30 mouse cellular contexts compared by ENCODE assay signal in genomic region chr8:125586587-125586986, GRCm38 (mm10).
"Had no signal": no experiment of that assay in that cellular context is flagged by ENCODE, and none has a peak within 500 bp of the region (broad histone marks: within the 10 kb centered on the region; RNA-seq: fewer than 3 reads in every experiment).

No protein-coding gene starts in this region.

- H3K27me3 ChIP-seq: limb, embryonic 15.5 days; liver, embryonic 12.5 days; liver, embryonic 13.5 days; liver, embryonic 15.5 days; lung, embryonic 15.5 days; midbrain, embryonic 13.5 days; midbrain, embryonic 15.5 days had no signal

- ATAC-seq: liver, embryonic 12.5 days; liver, postnatal 0 days; lung, postnatal 0 days; midbrain, embryonic 13.5 days; midbrain, embryonic 15.5 days; midbrain, embryonic 16.5 days had no signal

- DNase-seq: left cerebral cortex, postnatal 4 days; liver; liver, embryonic 13.5 days; liver, postnatal 0 days; lung, adult 18-20 months; lung, adult 2 months; lung, embryonic 14.5 days; lung, postnatal 10 days; lung, postnatal 14 days; lung, postnatal 36 days; lung, postnatal 4 days; midbrain, embryonic 14.5 days had no signal

- H3K9ac ChIP-seq: limb, embryonic 12.5 days; limb, embryonic 13.5 days; limb, embryonic 15.5 days; liver, embryonic 12.5 days; liver, embryonic 13.5 days; liver, embryonic 14.5 days; liver, embryonic 15.5 days; liver, postnatal 0 days; lung, embryonic 14.5 days; lung, embryonic 15.5 days; midbrain, embryonic 12.5 days; midbrain, embryonic 13.5 days; midbrain, embryonic 15.5 days had no signal

- H3K4me1 ChIP-seq: liver, embryonic 12.5 days; liver, embryonic 13.5 days; liver, embryonic 15.5 days; lung, embryonic 15.5 days had no signal

- H3K36me3 ChIP-seq: limb, embryonic 10.5 days; limb, embryonic 12.5 days; limb, embryonic 13.5 days; limb, embryonic 15.5 days; liver, embryonic 12.5 days; liver, embryonic 13.5 days; liver, embryonic 15.5 days; lung, embryonic 15.5 days; midbrain, embryonic 12.5 days; midbrain, embryonic 13.5 days; midbrain, embryonic 15.5 days had no signal

- H3K4me3 ChIP-seq: left cerebral cortex, adult 2 months; limb, embryonic 10.5 days; limb, embryonic 12.5 days; limb, embryonic 13.5 days; limb, embryonic 15.5 days; liver, embryonic 12.5 days; liver, embryonic 13.5 days; liver, embryonic 15.5 days; lung, embryonic 15.5 days; megakaryocyte, embryonic 14.5 days; midbrain, embryonic 12.5 days; midbrain, embryonic 13.5 days; midbrain, embryonic 15.5 days; myocyte had no signal

- H3K4me2 ChIP-seq: limb, embryonic 12.5 days; limb, embryonic 13.5 days; limb, embryonic 15.5 days; liver, embryonic 11.5 days; liver, embryonic 12.5 days; liver, embryonic 13.5 days; liver, embryonic 15.5 days; lung, embryonic 14.5 days; lung, embryonic 15.5 days; midbrain, embryonic 12.5 days; midbrain, embryonic 13.5 days; midbrain, embryonic 15.5 days had no signal

- H3K9me3 ChIP-seq: limb, embryonic 10.5 days; limb, embryonic 12.5 days; limb, embryonic 13.5 days; limb, embryonic 15.5 days; liver, embryonic 12.5 days; liver, embryonic 13.5 days; liver, embryonic 15.5 days; lung, embryonic 15.5 days; midbrain, embryonic 12.5 days; midbrain, embryonic 13.5 days; midbrain, embryonic 15.5 days had no signal

- H3K27ac ChIP-seq: left cerebral cortex, adult 2 months; limb, embryonic 10.5 days; limb, embryonic 12.5 days; limb, embryonic 13.5 days; limb, embryonic 15.5 days; liver, embryonic 12.5 days; liver, embryonic 13.5 days; liver, embryonic 14.5 days; liver, embryonic 15.5 days; lung, embryonic 15.5 days; macrophage; midbrain, embryonic 12.5 days; midbrain, embryonic 13.5 days; midbrain, embryonic 15.5 days had no signal
